Mouse (Mus musculus): ENCODE measurements around the gene Galnt18.

DNA sequence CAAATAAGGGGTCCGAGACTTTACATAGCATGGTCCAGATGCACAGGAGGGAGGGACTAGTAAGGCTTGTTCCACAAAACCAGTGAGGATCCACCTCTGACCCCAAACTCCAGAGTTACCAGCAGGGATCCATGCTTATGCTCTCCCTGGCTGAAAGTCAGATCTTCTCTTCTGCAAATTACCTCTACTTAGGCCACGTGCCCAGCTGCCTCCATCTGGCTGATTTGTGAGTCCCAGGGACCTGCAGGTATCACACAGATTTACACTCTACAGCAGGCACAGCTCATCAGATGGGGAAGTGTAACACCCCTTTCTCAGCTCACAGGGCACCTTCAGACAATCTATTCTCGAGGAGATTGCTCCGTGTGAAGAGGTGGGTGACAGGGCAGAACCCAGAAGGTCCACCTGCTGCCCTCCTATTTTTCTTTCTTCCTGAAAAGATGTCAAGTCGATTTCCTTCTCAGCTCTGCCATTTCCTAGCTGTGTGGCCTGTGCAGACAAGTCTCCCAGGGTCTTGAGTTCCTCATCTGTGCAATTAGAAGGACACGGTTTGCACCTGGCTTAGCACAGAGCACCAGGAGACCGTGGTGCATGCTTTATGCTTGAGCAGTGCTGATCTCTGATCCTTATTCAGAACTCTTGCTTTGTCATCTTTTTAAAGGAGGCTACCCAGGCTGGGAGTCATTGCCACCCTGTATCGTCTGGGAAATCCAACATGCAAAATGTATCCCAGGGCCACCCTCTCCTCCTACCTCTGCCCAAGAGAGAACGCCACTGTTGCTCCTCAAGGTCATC lies 216.3 kb downstream of the Galnt18 start:
- no peak for TF ChIP-seq POLR2A (IDR thresholded peaks at IDR 0.05; ENCODE audit: borderline replicate concordance, extremely low read depth, insufficient read depth, insufficient read length, poor library complexity, severe bottlenecking)
- no peak for TF ChIP-seq CTCF (IDR thresholded peaks at IDR 0.05; ENCODE audit: borderline replicate concordance, extremely low read depth, insufficient read depth, insufficient read length)
